Mouse (Mus musculus): ENCODE data around the gene Rnf141.

Rnf141 gene

DNA sequence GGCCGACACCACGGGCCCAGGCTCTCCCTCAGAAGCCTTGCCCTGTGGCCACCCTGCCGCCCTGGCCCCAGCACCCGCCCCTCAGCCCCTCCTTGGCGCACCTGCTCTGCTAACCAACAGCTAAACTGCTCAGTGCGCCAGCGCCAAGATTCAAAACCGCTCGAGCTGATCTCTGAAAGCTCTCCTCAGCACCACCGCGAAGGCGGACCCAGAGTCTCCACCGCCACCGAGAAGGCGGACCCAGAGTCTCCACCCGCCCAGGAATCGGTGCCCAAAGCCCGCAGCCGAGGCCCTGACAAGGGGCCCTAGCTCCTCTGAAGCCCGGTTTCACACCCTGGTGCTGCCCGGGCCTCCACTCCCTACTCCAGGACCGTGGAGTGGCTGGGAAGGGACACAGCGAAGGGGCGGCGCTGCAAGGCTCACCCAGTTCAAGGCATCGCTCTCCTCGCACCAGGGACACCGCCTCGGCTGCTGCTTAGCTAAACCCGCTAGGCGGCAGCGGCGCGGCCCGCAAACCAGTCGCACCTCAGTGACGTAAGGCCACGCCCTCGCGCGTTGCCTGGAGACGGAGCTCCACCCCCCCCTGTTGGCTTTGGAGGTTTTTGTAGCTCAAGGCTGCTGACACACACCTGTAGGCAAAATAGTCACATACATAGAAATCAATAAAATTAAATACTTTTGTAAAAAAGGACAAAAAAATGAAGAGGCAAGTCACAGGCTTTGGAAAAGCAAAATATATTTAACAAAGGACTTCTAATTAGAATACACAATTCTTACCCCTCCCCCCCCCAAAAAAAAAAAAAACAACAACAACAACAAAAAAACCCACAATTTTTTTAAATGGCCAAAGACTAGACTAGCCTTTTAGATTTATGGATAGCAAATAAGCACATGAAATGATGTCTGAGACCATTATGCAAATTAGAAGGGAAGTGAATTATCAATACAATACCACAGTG, at the start of gene Rnf141:
Rnf141 (minus strand) TSS at position 542 of the 959 bp plus-strand sequence.
- peak; percentile 94 for DNase-seq (ENCODE audit: low spot score)

DNA sequence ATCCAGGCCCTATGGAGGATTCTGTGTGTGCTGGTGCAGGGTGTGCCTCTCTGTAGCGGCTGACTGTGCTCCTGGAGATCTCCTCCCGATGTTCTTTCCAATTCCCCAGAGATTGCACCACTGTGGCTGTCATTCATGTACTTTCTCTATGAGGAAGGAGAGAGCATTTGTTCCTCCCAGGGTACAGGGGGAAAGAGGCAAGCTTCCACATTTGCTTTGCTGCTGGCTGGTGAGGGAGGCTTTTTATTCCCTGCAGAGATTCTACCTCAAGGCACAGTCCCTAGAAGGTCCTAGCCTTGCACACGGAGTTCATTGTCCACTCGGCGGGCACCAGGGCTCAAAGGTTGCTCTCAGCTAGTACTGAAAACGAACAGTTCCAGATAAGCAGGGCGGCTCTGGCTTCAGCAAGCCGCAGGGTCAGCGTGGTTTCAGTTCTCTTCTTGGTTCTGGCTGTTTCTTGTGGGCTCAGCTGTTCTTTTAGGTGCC, 47.3 kb upstream of the Rnf141 start:
- DNase-seq (ENCODE audit: low spot score): no peak

DNA sequence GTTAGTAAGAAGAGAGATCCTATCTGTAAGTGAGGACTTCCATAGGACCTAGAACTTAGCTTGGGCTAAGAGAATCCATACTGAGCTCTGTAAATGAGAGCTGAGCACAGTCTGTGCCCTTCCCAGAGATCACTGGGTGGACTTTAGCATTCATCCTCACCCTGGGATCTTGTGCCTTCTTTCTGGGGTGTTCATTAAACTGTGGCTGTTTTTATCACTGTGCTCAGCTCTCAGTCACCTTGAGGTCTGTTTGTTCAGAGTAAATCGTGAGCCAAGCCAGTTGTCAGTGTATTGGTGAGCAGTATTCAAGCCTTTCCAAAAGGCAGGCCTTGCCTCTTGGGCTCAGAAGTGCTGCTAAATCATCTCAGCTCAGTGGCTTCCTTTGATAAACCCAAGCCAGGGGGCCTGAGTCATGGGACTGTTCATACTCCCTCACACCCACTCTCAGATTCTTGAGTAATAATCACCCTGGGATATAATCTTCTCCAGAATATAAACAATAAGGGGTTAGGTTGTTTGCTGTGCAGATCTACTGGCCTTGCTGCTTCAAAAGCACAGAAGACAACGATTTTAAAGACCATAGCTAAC, 37.6 kb upstream of the Rnf141 start:
- DNase-seq (ENCODE audit: low spot score): no peak

DNA sequence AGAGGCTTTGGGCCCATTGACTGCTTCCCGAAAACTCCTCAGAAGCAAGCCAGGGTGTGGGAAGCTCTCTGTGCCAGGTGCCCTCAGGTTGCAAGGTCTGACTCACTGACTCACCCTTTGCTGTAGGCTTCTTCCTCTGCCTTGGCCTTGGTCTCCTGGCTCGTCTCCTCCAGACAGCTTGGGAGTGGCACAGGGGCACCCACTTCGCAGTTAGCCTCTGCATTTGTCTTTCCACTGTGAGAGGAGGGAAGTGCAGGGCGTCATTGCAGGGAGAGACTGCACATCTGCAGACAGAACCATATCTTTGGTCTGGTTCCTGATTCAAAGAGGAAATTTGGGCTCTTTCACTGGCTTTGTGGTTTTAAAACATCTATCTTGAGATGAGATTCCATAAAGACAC, 33.8 kb upstream of the Rnf141 start:
- DNase-seq (ENCODE audit: low spot score): no peak

DNA sequence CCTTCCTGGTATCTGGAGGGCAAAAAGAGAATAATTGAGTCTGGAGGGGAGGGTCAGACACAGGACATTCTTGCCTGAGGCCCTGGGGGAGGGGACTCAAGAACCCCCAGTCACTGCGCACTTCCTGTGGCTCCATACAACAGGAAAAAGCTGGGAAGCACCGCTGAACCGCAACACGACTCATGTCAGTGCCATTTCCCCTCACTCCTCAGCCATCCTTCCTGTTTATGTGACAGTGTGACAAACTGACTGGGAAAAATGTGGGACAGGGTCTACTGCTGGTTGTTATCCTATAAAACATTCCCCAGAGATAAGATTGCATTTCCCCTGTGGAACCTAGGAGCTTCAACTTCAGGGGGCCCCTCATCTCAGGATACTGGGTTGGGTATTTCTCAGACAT, 32.7 kb upstream of the Rnf141 start:
- no peak for DNase-seq (ENCODE audit: low spot score)

DNA sequence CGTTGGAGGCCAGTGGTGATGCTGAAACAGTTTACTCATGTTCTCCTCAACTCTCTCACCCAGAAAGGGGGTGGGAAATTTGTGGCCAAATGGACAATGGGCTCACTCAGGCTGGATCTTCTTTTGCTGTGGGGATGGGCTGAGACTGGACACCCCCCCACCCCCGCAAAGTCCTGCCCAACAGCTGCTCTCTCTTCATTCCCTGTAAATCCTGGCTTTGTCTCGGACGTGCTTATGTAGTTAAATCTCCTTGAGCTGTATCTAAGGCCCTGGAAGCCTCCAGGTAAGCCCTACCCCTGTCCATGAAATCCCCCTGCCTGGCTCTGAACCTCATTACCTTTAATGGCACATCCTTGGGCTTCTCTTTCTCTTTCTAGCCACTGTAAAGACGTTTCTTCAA, 24.6 kb upstream of the Rnf141 start:
- DNase-seq (ENCODE audit: low spot score): no peak

DNA sequence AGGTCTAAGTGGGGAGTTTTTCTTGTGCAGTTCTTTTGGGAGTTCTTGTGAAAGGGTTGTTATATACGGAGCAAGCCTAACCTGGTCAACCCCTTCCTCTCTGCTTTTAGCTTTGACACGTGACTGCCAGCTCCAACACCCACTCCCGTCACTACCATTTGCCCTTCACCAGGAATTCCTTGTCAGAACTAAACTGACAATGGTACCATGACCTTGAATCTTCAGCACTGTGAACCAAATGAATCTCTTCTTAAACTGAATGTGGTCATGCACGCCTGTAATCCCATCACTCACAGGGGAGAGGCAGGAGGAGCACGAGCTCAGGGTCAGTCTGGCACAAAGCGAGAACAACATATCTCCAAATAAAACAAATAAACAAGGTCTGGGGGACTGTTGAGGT, 22.9 kb upstream of the Rnf141 start:
- no peak for DNase-seq (ENCODE audit: low spot score)

DNA sequence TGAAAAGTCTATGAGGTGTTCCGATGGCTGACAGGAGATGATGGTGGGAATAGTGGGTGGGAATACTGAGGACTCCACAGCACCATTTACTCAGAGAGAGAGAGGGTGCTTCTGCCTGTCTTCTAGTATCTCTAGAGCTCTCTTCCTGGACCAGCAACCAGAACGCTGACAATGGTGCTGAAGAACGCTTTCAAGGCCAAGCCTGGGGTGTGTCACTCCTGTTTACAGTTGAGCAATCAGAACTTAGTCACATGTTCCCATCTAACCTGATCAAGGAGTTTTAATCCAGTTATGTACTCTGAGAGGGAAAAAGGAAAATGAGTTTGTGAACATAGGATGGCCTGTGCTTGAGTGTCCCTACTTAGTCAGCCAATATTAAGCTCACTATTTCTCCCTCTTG, 21.8 kb upstream of the Rnf141 start:
- DNase-seq (ENCODE audit: low spot score): no peak

DNA sequence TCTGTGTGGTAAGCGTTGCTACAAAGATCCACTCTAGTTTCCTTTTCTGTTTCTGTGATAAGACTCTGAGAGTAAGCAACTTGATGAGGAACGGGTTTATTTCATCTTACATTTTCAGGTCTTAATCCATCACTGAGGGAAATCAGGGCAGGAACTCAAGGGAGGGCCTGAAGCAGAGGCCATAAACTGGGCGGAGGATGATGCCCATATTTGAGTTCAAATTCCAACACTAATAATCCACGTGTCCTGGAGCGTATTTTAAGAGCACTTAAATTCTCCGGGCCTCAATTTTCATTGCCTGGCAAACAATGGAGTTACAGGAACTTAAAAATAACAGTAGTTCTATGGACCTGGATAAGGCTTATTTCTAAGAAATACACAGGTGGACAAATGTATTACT, 21.3 kb upstream of the Rnf141 start:
- no peak for DNase-seq (ENCODE audit: low spot score)

DNA sequence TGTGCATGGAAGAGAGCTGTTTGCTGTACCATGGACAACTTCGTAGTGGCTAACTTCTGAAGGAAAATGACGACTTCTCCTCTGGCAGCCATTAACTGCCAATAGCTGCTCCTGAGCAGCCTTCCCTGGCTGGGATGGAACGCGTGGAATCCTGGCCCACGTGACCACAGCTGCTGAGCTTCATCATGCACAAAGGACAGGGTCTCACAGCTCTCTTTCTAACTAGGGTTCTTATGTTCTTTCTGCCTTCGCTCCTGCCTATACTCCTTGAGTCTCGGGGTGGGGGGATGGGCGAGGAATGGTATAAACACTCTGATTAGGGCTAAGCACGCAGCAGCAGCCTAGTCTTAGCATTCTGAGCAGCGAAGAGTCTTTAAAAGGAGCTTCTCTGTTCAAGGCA, 20.8 kb upstream of the Rnf141 start:
- DNase-seq (ENCODE audit: low spot score): no peak

DNA sequence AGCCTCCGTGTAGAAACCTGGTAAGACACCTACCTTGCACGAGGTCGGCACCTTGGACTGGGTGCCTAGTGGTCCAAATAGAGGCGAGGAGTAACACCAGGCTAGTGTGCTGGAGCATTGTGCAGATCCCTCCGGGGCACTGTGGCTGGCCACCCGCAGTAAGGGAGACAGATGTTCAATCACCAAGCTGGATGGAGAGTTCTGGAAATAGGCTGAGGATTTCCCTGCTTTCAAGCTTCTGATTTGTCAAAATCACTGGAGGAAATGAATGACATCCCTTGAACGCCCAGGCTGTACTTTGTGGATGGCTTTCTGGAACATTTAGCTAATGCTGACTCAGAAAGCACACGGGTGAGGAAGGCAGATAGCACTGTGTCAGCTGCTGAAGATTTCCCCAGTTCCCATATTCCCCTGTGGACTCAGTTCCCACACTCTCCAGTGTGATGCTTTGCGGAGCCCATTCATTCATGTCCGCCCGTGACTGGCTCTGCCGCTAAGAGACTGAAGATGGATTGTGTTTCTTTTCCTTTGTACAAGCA, 18.6 kb upstream of the Rnf141 start, which contains the start of gene Lyve1:
Lyve1 (minus strand) TSS at position 489 of the 539 bp plus-strand sequence.
- DNase-seq (ENCODE audit: low spot score): no peak

DNA sequence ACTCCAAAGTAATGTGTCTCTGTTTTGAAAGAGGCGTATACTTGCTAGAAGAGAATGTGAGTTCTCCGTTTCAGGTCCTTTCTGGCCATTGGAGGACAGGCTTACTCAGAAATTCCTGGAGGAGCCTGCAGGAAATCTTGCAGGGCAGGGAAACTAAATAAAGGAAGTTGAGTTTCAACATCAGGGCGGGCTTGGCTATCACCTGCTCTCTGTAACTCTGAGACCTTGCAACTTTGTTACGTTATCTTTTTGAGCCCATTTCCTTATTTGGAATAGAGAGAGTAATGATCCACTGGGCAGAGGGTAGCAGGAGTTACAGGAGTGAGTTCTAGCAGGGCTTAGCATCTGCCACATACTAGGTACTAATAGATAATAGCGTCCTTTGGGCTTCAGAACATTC, 15.9 kb upstream of the Rnf141 start:
- DNase-seq (ENCODE audit: low spot score): no peak

DNA sequence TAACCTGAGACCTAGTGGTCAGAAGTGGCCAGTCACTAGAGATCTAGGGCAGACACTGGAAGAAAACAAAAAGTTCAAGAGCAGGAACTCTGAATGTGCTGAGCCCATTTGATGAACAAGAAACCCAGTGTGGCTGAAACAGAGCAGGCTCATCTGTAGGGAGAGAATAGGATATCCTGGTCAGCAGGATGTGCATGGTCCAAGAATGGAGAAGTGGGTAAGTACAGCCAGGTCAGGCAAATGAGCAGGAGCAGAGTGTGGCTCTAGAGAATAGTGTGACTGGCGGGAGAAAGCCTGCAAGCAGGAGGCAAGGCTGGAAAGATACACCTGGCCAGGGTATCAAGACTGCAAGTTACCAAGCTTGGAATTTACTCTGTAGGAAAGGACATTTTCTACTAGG, 11.3 kb upstream of the Rnf141 start:
- DNase-seq (ENCODE audit: low spot score): no peak

DNA sequence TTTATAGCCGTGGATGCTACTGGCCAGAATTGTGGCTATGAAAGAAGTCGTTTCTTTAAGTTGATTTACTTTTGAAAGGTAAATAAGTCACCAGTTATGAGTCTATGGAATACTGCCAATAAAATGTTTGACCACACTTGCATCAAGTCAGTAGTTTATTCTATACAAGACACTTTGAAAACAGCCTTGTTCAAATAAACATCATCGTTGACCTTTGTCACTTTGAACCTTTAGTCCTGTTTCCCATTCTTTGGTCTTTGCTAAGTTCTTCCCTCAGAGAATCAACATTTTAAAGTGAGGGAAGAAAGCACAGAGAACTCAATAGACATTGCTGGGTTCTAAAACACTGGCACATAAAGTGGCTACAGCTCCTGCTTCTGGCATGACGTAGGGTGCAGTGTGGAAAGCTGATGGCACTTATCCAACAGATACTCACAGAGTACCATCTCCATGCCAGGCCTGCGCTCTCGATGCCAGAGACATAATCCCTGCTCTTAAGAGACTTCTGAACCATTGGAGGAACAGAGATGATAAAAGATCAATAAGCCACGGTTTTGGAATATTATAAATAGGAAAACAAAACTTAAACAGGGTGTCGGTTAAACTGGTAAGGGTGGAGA, 10.8 kb upstream of the Rnf141 start:
- no peak for DNase-seq (ENCODE audit: low spot score)

DNA sequence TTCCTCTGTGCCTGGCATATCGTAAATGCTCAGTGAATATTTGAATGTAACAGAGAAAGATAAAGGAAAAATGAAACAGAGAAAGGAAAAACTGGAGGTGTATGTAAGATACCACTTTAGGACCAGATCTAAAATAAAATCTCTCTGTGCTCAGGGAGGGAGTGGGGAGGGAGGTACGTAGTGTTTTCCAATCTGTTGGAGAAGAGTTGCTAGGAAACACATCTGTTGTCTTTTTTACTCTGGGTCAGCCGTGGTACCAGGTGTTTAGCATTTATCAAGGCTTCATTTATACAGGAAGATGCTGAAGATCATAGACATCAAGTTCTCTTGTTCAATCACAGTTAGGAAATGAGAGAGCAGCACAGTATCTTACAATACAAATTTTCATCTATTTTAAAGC, 10.3 kb upstream of the Rnf141 start:
- DNase-seq (ENCODE audit: low spot score): no peak

DNA sequence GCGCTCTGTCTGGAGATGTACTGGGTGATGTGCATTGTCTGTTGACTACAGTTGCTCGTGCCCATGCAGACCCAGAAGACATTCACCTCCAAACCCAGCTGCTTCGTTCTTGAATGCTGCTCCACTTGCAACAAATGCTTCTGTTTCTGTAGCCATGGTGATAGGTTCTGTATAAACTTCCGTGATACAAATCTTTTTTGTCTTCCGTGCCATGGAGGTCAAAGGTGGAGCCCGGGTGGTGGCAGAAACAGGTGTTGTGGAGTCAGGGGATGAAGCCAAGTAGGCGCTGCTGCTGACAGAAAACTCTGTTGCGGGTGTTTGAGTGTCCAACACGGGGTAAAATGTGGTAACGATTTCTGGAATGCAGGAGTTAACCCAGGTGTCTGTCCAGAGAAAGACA, 9.4 kb upstream of the Rnf141 start:
- no peak for DNase-seq (ENCODE audit: low spot score)

DNA sequence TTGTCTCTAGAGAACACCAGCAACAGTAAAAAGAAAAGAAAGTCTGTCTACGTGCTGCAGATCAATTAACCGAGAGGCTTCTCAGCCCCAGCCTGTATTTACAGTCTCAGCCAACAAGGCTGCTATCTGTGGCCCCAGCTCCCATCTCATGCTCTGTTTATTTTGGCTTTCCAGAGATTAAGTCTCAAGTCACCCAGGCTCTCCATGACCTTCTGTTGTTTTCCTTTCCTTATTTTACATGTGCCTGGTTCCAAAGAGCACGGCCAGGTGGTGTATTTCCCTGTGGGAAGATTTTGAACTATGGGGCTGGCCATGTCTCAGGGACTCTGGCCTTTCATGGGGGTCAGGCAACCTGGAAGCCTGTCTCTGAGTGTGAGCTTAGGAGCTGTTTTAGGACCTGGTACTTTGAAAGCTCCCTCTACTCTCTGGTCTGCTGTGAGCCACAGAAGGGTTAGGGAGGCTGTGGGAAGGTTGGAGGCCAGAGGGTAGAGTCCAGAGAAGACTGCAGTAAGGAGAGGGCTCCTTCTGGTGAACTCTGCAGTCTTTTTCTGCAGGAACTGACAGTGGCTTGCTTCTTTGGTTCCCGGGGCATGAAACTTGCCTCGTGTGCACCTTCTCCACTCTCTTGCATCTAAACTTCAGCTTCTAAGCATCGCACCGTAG, 7.4 kb upstream of the Rnf141 start:
- DNase-seq (ENCODE audit: low spot score): no peak

DNA sequence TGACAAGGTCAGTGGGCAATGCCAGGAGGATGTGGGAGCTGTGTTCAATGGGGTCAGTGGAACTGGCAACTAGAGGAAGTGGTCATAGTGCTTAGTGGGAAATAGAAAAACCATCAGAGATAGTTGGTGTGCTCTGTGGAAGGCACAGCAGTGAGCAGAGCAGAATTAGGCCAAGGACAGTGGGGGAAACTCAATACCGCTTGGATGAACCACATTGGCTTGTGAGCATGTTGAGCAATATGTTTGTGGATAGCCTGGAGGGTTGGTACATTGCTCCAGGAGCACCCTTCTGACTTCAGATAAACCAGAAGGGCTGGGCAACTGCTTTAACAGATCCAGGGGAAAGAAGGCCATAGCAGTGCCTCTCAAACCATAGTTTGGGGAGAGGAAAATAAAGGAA, 4.1 kb upstream of the Rnf141 start:
- DNase-seq (ENCODE audit: low spot score): no peak

DNA sequence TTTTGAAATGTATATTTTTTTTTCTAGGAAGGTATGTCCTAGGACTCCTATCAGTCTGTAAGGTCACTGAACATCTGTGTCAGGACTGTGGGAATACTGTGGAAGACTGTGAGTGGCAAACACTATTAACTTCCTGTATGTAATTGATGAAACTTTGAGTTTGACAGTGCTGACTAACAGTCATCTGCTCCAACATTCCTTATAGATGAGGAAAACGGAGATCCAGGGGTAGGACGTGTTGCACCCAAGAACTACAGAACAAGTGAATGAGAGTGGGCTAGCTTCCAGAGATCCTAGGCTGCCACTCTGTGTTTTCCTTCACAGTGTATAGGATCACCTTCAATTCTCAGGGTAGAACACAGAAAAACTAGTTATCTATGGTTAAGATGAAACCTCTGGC, 3.1 kb upstream of the Rnf141 start:
- no peak for DNase-seq (ENCODE audit: low spot score)

DNA sequence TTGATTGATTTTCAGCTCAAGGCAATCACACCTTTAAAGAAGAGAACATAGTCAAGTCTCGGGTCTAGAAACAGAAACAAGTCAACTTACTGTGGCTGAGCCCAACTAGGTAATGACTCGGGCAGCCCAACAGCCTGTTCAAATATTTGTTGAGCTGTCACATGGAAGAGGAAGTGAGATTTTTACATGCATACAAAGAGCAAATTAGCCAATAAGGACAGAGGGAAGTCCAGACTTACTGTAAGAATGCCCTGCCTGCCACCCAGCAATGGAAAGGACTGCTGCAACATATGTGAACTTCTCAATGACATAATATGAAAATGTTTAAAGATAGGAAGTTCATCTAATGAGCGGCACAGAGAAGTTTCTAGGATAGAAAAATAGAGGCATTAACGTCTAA, 3.9 kb downstream of the Rnf141 start:
- no peak for DNase-seq (ENCODE audit: low spot score)

DNA sequence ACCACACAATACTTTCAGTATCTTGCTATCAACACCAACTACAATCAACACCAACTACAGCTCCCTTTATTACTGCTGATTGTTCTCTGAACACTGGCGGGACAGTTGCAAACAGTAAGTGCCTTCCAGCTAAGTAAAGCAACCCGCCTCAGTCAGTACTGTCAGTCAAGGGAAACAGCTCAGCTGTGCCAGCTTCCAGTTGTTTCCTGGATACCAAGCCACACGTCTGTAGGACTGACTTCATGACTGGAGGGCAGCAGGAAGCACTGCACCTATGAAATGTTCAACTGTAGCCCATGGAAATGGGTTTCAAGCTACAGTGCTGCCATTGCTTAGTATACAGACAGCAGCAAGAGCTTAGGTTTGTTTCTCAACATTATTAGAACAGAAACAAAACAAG, 9.7 kb downstream of the Rnf141 start:
- DNase-seq (ENCODE audit: low spot score): no peak

DNA sequence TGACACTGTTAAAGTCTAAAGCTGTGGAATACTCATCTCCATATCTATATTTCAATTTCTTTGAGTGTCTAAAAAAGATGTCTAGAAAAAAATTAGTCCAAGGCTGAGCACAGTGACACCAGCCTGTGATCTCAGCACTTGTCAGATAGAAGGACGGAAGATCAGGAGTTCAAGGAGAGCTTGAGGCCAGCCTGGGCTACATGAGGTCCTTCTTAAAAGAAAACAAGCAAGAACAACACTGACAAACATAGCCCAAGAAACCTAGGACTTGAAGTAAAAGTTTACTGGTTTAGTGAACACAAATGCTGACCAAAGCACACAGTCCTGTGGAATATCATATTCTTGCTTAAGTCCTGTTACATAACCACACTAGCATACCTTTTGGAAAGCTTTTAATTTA, 10.2 kb downstream of the Rnf141 start:
- DNase-seq (ENCODE audit: low spot score): no peak
